Mouse (Mus musculus): ENCODE results near the gene Itga5. TPM values are rescaled to one million over a fixed set of nuclear protein-coding genes. Genes with fewer than 3 reads are reported as not detected.

Itga5 gene
- total and polyA plus RNA-seq, 3 experiments, result 0.17 to 1.8 (median 0.28) TPM

DNA sequence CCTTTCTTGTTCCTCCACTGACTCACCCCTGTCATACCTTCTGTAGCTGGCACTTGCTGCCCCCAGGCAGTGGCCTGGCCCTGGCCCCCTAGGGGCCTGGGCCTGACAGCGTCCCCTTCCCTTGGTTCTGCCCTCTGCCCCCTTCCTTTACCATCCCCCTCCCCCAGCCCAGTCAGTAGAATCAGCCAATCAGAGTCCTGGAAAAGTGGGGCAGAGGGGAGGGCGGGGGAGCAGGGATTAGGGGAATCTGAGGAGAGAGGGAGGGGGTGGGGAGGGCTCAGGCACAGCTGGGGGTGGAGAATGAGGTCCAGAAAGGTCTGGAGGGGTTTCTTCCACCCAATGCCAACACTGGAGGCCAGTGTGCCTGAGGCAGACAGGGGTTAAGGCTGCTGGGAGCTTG is 32.4 kb downstream of the Itga5 start:
- H3K4me3 ChIP-seq (replicated peaks in 1 of 3; ENCODE audit: low read depth in 2 of 3, low read length in 2 of 3, poor library complexity in 1 of 3), result peak overlapping the region in 2 of 3 experiments; percentile 39 to 59
- dilution Hi-C loops (cut with MboI; ENCODE audit: extremely low pct_ligation_motif_present, extremely low pct_unique_long_range_greater_than_20kb, low sequenced_read_pairs), result no loop called here
- no peaks in the 10 kb centered on the region for H3K27me3 ChIP-seq (replicated peaks)
- no peak overlapping the region for H3K9ac ChIP-seq (ENCODE audit: insufficient read depth, low read depth)
- in situ Hi-C loops (cut with MboI; ENCODE audit: low pct_ligation_motif_present, low pct_unique_long_range_greater_than_20kb, low sequenced_read_pairs), result no loop called here
- H3K27ac ChIP-seq (ENCODE audit: insufficient read depth, low read depth), result no peak overlapping the region
- no peaks in the 10 kb centered on the region for H3K9me3 ChIP-seq (replicated peaks; ENCODE audit: low read length)
- peaks cover 18 to 79% of the 10 kb centered on the region in 2 experiments for H3K4me1 ChIP-seq (ENCODE audit: control insufficient read depth in 1 of 2, insufficient read depth in 2 of 2)
- no peak for DNase-seq (ENCODE audit: extremely low read depth)
- H3K36me3 ChIP-seq (replicated peaks in 1 of 2; ENCODE audit: control insufficient read depth in 1 of 2, insufficient read depth in 1 of 2, low read length in 1 of 2), result peaks cover 0 to 7% of the 10 kb centered on the region in 2 experiments
- 0 out of 2 replicates have a peak, but pooled peaks have one; percentile 19 for TF ChIP-seq CHD2 (IDR thresholded peaks at IDR 0.05; ENCODE audit: low read length)
- TF ChIP-seq MAZ (IDR thresholded peaks at IDR 0.05; ENCODE audit: low read depth, low read length), result 0 out of 2 replicates have a peak, but pooled peaks have one; percentile 3
- TF ChIP-seq ZKSCAN1 (IDR thresholded peaks at IDR 0.05; ENCODE audit: borderline replicate concordance, low read depth, low read length), result no peak
- H3K79me2 ChIP-seq (replicated peaks; ENCODE audit: control insufficient read depth, extremely low read depth, insufficient read depth, poor library complexity, severe bottlenecking), result no peaks in the 10 kb centered on the region
- H3K4me2 ChIP-seq (ENCODE audit: insufficient read depth, low read depth, poor library complexity, severe bottlenecking), result peak overlapping the region; percentile 64

DNA sequence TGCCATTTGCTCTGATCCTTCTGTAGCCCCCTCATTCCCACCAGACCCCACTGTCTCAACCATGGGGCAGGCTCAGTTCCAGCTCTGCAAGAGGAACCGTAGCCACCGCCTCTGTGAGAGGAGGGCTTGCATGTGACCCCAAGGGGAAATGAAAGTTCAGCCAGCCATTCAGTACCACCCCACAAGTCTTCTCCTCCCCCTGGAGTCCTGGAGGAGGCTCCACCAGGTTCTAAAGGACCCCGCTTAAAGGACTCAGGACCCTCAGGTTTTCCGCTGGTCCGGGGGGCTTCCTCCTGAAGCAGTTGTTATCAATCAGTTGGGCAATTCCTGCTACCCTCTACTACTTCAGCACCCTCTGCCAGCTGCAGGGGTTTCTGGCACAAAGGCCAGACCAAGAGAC is 32.8 kb downstream of the Itga5 start:
- peak; percentile 78 for DNase-seq (ENCODE audit: extremely low read depth)
- Histone ChIP-seq H3K27me3 (replicated peaks) (no peaks in the 10 kb centered on the region), H3K36me3 (replicated peaks in 1 of 2; ENCODE audit: control insufficient read depth in 1 of 2, insufficient read depth in 1 of 2, low read length in 1 of 2) (peaks cover 0 to 9% of the 10 kb centered on the region in 2 experiments), H3K4me1 (ENCODE audit: control insufficient read depth in 1 of 2, insufficient read depth in 2 of 2) (peaks cover 18 to 74% of the 10 kb centered on the region in 2 experiments), H3K4me3 (replicated peaks in 1 of 3; ENCODE audit: low read depth in 2 of 3, low read length in 2 of 3, poor library complexity in 1 of 3) (peak overlapping the region in 2 of 3 experiments; percentile 39 to 59), H3K79me2 (replicated peaks; ENCODE audit: control insufficient read depth, extremely low read depth, insufficient read depth, poor library complexity, severe bottlenecking) (no peaks in the 10 kb centered on the region), H3K9me3 (replicated peaks; ENCODE audit: low read length) (no peaks in the 10 kb centered on the region), H3K9ac (ENCODE audit: insufficient read depth, low read depth) (peak overlapping the region; percentile 31; the same call in 1 of the 2 replicates), H3K27ac (ENCODE audit: insufficient read depth, low read depth) (peak overlapping the region; percentile 25; the same call in 1 of the 2 replicates), H3K4me2 (ENCODE audit: insufficient read depth, low read depth, poor library complexity, severe bottlenecking) (peak overlapping the region; percentile 64)
- TF ChIP-seq EP300 (IDR thresholded peaks at IDR 0.05; ENCODE audit: low read length), result peak; percentile 84
- TF ChIP-seq MAZ (IDR thresholded peaks at IDR 0.05; ENCODE audit: low read depth, low read length), result 0 out of 2 replicates have a peak, but pooled peaks have one; percentile 12
- 0 out of 2 replicates have a peak, but pooled peaks have one; percentile 46 for TF ChIP-seq MAX (IDR thresholded peaks at IDR 0.05; ENCODE audit: low read length)
- TF ChIP-seq NELFE (IDR thresholded peaks at IDR 0.05; ENCODE audit: low read depth, low read length), result peak; percentile 2; the same call in 1 of the 2 replicates
- TF ChIP-seq MYC (IDR thresholded peaks at IDR 0.05; ENCODE audit: low read depth, low read length), result 0 out of 2 replicates have a peak, but pooled peaks have one; percentile 46
- peak; percentile 84; the same call in 1 of the 2 replicates for TF ChIP-seq IRF4 (IDR thresholded peaks at IDR 0.05; ENCODE audit: low read depth, low read length)
- TF ChIP-seq MEF2A (IDR thresholded peaks at IDR 0.05; ENCODE audit: borderline replicate concordance, low read depth, low read length), result no peak
- no peak for TF ChIP-seq RAD21 (IDR thresholded peaks at IDR 0.05; ENCODE audit: low read depth, low read length)
- no peak for TF ChIP-seq E2F4 (IDR thresholded peaks at IDR 0.05; ENCODE audit: insufficient replicate concordance, low read depth, low read length)
- no peak for TF ChIP-seq ETS1 (conservative IDR thresholded peaks at IDR 0.05; ENCODE audit: low read depth, low read length)
- peak; percentile 52; the same call in 1 of the 2 replicates for TF ChIP-seq SIN3A (IDR thresholded peaks at IDR 0.05; ENCODE audit: low read length)
- TF ChIP-seq BHLHE40 (IDR thresholded peaks at IDR 0.05; ENCODE audit: low read depth, low read length), result peak; percentile 72
- TF ChIP-seq ZKSCAN1 (IDR thresholded peaks at IDR 0.05; ENCODE audit: borderline replicate concordance, low read depth, low read length), result no peak
- in situ Hi-C loops (cut with MboI; ENCODE audit: low pct_ligation_motif_present, low pct_unique_long_range_greater_than_20kb, low sequenced_read_pairs), result no loop called here
- dilution Hi-C loops (cut with MboI; ENCODE audit: extremely low pct_ligation_motif_present, extremely low pct_unique_long_range_greater_than_20kb, low sequenced_read_pairs), result no loop called here
